ENCODE assay signal across 16 mouse cellular contexts in genomic region chr15:6524801-6525200, GRCm38 (mm10).
"Had no signal": no experiment of that assay in that cellular context is flagged by ENCODE, and none has a peak within 500 bp of the region (broad histone marks: within the 10 kb centered on the region; RNA-seq: fewer than 3 reads in every experiment).

No protein-coding gene starts in this region.

- DNase-seq: kidney, adult 18-20 months; kidney, postnatal 10 days; lung, postnatal 14 days; right cerebral cortex, adult 18-20 months; right cerebral cortex, postnatal 25 days; thymus, adult 2 months; thymus, postnatal 25 days had no signal

- H3K4me2 ChIP-seq: intestine, embryonic 15.5 days; liver, embryonic 15.5 days; lung, embryonic 15.5 days; midbrain, embryonic 13.5 days; neural tube, embryonic 15.5 days; stomach, embryonic 15.5 days had no signal

- ATAC-seq: intestine, embryonic 15.5 days; midbrain, embryonic 13.5 days had no signal

- H3K27me3 ChIP-seq: intestine, embryonic 15.5 days; liver, embryonic 15.5 days; lung, embryonic 15.5 days; midbrain, embryonic 13.5 days; neural tube, embryonic 15.5 days; stomach, embryonic 15.5 days had no signal

- H3K27ac ChIP-seq: intestine, embryonic 15.5 days; left cerebral cortex, adult 2 months; limb, embryonic 10.5 days; liver, embryonic 15.5 days; lung, embryonic 15.5 days; macrophage; midbrain, embryonic 13.5 days; neural tube, embryonic 15.5 days; stomach, embryonic 15.5 days had no signal

- H3K9ac ChIP-seq: intestine, embryonic 15.5 days; liver, embryonic 15.5 days; lung, embryonic 15.5 days; midbrain, embryonic 13.5 days; neural tube, embryonic 15.5 days; stomach, embryonic 15.5 days had no signal

- H3K9me3 ChIP-seq: intestine, embryonic 15.5 days; limb, embryonic 10.5 days; liver, embryonic 15.5 days; lung, embryonic 15.5 days; midbrain, embryonic 13.5 days; neural tube, embryonic 15.5 days; stomach, embryonic 15.5 days had no signal

- H3K36me3 ChIP-seq: intestine, embryonic 15.5 days; limb, embryonic 10.5 days; liver, embryonic 15.5 days; lung, embryonic 15.5 days; midbrain, embryonic 13.5 days; neural tube, embryonic 15.5 days; stomach, embryonic 15.5 days had no signal

- H3K4me3 ChIP-seq: intestine, embryonic 15.5 days; left cerebral cortex, adult 2 months; limb, embryonic 10.5 days; liver, embryonic 15.5 days; lung, embryonic 15.5 days; midbrain, embryonic 13.5 days; neural tube, embryonic 15.5 days; stomach, embryonic 15.5 days had no signal

- H3K4me1 ChIP-seq: intestine, embryonic 15.5 days; limb, embryonic 10.5 days; lung, embryonic 15.5 days; midbrain, embryonic 13.5 days; neural tube, embryonic 15.5 days; stomach, embryonic 15.5 days had no signal
